8 mouse cellular contexts compared by ENCODE assay signal in the genomic region with DNA sequence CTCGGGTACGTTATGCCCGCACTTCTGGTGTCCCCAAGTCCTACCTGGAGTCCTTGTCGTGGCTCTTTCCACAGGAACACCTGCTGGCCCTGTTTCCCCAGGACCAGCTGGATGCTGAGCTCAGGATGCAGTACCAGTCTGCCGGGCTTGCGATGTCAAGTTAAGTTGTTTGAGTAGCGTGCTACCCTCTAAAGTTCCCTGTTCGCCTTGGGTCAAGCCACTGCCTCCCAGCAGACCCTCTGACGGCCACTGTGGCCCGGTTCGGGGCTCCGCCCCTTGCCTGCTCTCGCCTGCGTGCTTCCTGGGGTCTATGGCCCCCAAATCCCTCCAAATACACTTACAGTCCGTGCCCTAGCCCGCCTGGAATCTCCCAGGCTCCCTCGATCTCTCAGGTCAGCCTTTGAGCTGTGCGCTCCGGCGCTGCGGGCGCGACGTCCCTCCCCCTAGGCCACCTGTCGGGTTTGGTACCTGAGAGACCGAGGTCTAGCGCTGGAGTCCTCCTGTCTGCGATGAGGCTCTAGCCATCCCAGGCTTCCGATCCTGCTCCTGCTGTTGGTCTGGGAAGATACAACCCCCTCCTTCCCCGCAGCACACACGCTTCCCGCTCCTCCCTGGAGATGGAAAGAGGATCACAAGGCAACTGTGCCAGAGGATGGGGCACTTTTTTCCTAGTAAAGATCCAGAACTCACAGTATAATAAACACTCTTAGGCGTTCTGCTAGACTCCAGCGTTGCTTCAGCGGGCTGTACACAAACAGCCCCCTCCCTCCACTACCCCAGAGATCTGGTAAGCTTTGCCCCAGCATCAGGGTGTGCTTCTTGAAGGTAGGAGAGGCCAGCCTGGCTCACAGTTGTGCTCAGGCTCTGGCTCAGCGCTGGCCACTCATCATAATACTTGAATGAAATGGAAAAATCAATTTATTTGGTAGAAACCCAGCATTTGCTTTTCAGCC. TPM values are rescaled to one million over a fixed set of nuclear protein-coding genes. Genes with fewer than 3 reads are reported as not detected.
A peak's percentile ranks its signal among the peaks of the same experiment; 100 is the strongest.
DNase-seq lines count a peak whose midpoint lies in the region; ATAC-seq lines count a peak whose summit lies in the region.
"Had no signal": no experiment of that assay in that cellular context is flagged by ENCODE, and none has a peak within 500 bp of the region (broad histone marks: within the 10 kb centered on the region; RNA-seq: fewer than 3 reads in every experiment).

TSS of gene Casr (minus strand) at position 756 of the 953 bp plus-strand sequence.

- H3K4me2 ChIP-seq in lung, embryonic 16.5 days (ENCODE audit: low read depth, low read length): peak within 1 kb of the TSS; percentile 49
- peak within 1 kb of the TSS; percentile 80 for H3K4me2 ChIP-seq in forebrain, embryonic 16.5 days (ENCODE audit: low read length)
- peak within 1 kb of the TSS; percentile 40 for H3K4me2 ChIP-seq in liver, embryonic 13.5 days

- DNase-seq in lung, adult 18-20 months: no peak
- no peak for DNase-seq in liver, embryonic 13.5 days
- no peak for DNase-seq in T-cell, adult 2 months (ENCODE audit: low spot score)
- no peak for DNase-seq in gastrocnemius, postnatal 14 days
- DNase-seq in urinary bladder, postnatal 14 days (ENCODE audit: low spot score): no peak

- intact Hi-C loops in gastrocnemius, postnatal 14 days (cut with DNase I; ENCODE audit: low total_unique reads): no loop called here

- no peak within 1 kb of the TSS for H3K27ac ChIP-seq in lung, embryonic 16.5 days (ENCODE audit: low read length)
- H3K27ac ChIP-seq in forebrain, embryonic 16.5 days (ENCODE audit: low read length): no peak within 1 kb of the TSS
- H3K27ac ChIP-seq in liver, embryonic 13.5 days: no peak within 1 kb of the TSS

- peak within 1 kb of the TSS; percentile 32 for H3K4me3 ChIP-seq in lung, embryonic 16.5 days (ENCODE audit: low read length)
- peak within 1 kb of the TSS; percentile 44 for H3K4me3 ChIP-seq in forebrain, embryonic 16.5 days (replicated peaks; ENCODE audit: low read length)
- no peak within 1 kb of the TSS for H3K4me3 ChIP-seq in liver, embryonic 13.5 days (replicated peaks)

- no peak within 1 kb of the TSS for H3K9ac ChIP-seq in lung, embryonic 16.5 days (ENCODE audit: low read length)
- 0 out of 2 replicates have a peak within 1 kb of the TSS, but pooled peaks have one; percentile 27 for H3K9ac ChIP-seq in forebrain, embryonic 16.5 days (replicated peaks; ENCODE audit: low read depth, low read length)
- no peak within 1 kb of the TSS for H3K9ac ChIP-seq in liver, embryonic 13.5 days

- WGBS in lung, embryonic 16.5 days: 2% methylated on average over 36 of the region's 36 CpGs
- WGBS in forebrain, embryonic 16.5 days: 3% methylated on average over 36 of the region's 36 CpGs
- WGBS in liver, embryonic 13.5 days (ENCODE audit: insufficient replicate concordance): 5% methylated on average over 36 of the region's 36 CpGs

- no peak for ATAC-seq in lung, embryonic 16.5 days (ENCODE audit: low read depth)
- peak; percentile 45 for ATAC-seq in forebrain, embryonic 16.5 days
- ATAC-seq in liver, embryonic 13.5 days (ENCODE audit: low read depth): no peak

- no peaks in the 10 kb centered on the region for H3K36me3 ChIP-seq in lung, embryonic 16.5 days (ENCODE audit: control insufficient read depth, insufficient read depth, low read length)
- H3K36me3 ChIP-seq in forebrain, embryonic 16.5 days (ENCODE audit: control insufficient read depth, insufficient read depth): no peaks in the 10 kb centered on the region
- H3K36me3 ChIP-seq in liver, embryonic 13.5 days: no peaks in the 10 kb centered on the region

- peaks cover 13% of the 10 kb centered on the region for H3K27me3 ChIP-seq in lung, embryonic 16.5 days (ENCODE audit: control insufficient read depth, insufficient read depth, low read depth, low read length)
- H3K27me3 ChIP-seq in forebrain, embryonic 16.5 days (replicated peaks; ENCODE audit: control insufficient read depth, insufficient read depth, low read length): no peaks in the 10 kb centered on the region; the same call in 1 of the 2 replicates
- H3K27me3 ChIP-seq in liver, embryonic 13.5 days: peaks cover 22% of the 10 kb centered on the region

- H3K4me1 ChIP-seq in lung, embryonic 16.5 days (replicated peaks; ENCODE audit: control insufficient read depth, insufficient read depth, low read length): 0 out of 2 replicates have a peak, but pooled peaks cover 4% of the 10 kb centered on the region
- H3K4me1 ChIP-seq in forebrain, embryonic 16.5 days (replicated peaks; ENCODE audit: control insufficient read depth, insufficient read depth, low read length): peaks cover 8% of the 10 kb centered on the region
- H3K4me1 ChIP-seq in liver, embryonic 13.5 days (replicated peaks): no peaks in the 10 kb centered on the region

- no peaks in the 10 kb centered on the region for H3K9me3 ChIP-seq in lung, embryonic 16.5 days (ENCODE audit: control insufficient read depth, low read length)
- no peaks in the 10 kb centered on the region for H3K9me3 ChIP-seq in forebrain, embryonic 16.5 days (ENCODE audit: control insufficient read depth, low read length)
- no peaks in the 10 kb centered on the region for H3K9me3 ChIP-seq in liver, embryonic 13.5 days (replicated peaks)

RNA-seq across cellular contexts. Expression of gene Casr, which starts in this region (rescaled TPM):
- 0.04 TPM in 1 of 2 replicates, not detected in the other for polyA plus RNA-seq in lung, embryonic 16.5 days (2015; fragmentation: Nextera tagmentation; extraction: Ambion mirVana)
- polyA plus RNA-seq in forebrain, embryonic 16.5 days (2015; fragmentation: Nextera tagmentation; extraction: Ambion mirVana): 0.16 and 0.51 TPM in 2 replicates
- not detected in 2 replicates for polyA plus RNA-seq in liver, embryonic 13.5 days (2015; fragmentation: Nextera tagmentation; extraction: Ambion mirVana)
- total RNA-seq in gastrocnemius, postnatal 14 days (2021): under 1 TPM; 0.23 to 0.27 TPM
- total RNA-seq: neutrophil, adult 5-6 weeks had no signal

Comparison
In these comparisons a context has a peak if more than half of its experiments do, and no peak if none do; other contexts are left out.
1. Peak in ATAC-seq, H3K4me3 ChIP-seq, H3K9ac ChIP-seq and H3K4me2 ChIP-seq in forebrain, embryonic 16.5 days; RNA of the gene not detected or under 1 TPM.